21 mouse cellular contexts compared by ENCODE assay signal in genomic region chr9:53838816-53839215, GRCm38 (mm10). TPM values are rescaled to one million over a fixed set of nuclear protein-coding genes. Genes with fewer than 3 reads are reported as not detected.
"Had no signal": no experiment of that assay in that cellular context is flagged by ENCODE, and none has a peak within 500 bp of the region (broad histone marks: within the 10 kb centered on the region; RNA-seq: fewer than 3 reads in every experiment).

No protein-coding gene starts in this region.

- H3K4me3 ChIP-seq: neural tube, embryonic 12.5 days; neural tube, embryonic 13.5 days; neural tube, embryonic 15.5 days; stomach, embryonic 15.5 days had no signal

- H3K9ac ChIP-seq: neural tube, embryonic 12.5 days; neural tube, embryonic 13.5 days; neural tube, embryonic 15.5 days; stomach, embryonic 15.5 days had no signal

- H3K4me1 ChIP-seq: neural tube, embryonic 12.5 days; neural tube, embryonic 13.5 days; neural tube, embryonic 15.5 days; stomach, embryonic 15.5 days had no signal

- H3K36me3 ChIP-seq: neural tube, embryonic 12.5 days; neural tube, embryonic 13.5 days; neural tube, embryonic 15.5 days; stomach, embryonic 15.5 days had no signal

- H3K9me3 ChIP-seq: neural tube, embryonic 12.5 days; neural tube, embryonic 13.5 days; neural tube, embryonic 15.5 days; stomach, embryonic 15.5 days had no signal

- H3K27ac ChIP-seq: neural tube, embryonic 12.5 days; neural tube, embryonic 13.5 days; neural tube, embryonic 15.5 days; stomach, embryonic 15.5 days; stomach, postnatal 0 days had no signal

- DNase-seq: retina, postnatal 1 day; right cerebral cortex, adult 18-20 months; right cerebral cortex, postnatal 14 days; right cerebral cortex, postnatal 25 days; right cerebral cortex, postnatal 4 days; spleen, adult 18-20 months; thymus, adult 18-20 months; thymus, adult 2 months; thymus, postnatal 14 days; thymus, postnatal 25 days; thymus, postnatal 36 days; thymus, postnatal 4 days had no signal

- H3K27me3 ChIP-seq: neural tube, embryonic 12.5 days; neural tube, embryonic 13.5 days; neural tube, embryonic 15.5 days; stomach, embryonic 15.5 days had no signal

- H3K4me2 ChIP-seq: neural tube, embryonic 12.5 days; neural tube, embryonic 13.5 days; neural tube, embryonic 15.5 days; stomach, embryonic 15.5 days had no signal

RNA-seq across cellular contexts. Expression of gene Sln, which starts 11.1 kb away (rescaled TPM):
- total RNA-seq: neutrophil, adult 5-6 weeks had no signal
- polyA plus RNA-seq: small intestine, adult 2 months; stomach, embryonic 14.5 days; urinary bladder, adult 2 months had no signal
